Mouse (Mus musculus): ENCODE data around the gene Cyth1.
A peak's percentile ranks its signal among the peaks of the same experiment; 100 is the strongest.

The Cyth1 gene

GRCm38 (mm10) chr11:118253447-118254158, 5.2 kb upstream of the Cyth1 start:
- DNase-seq: no peak

GRCm38 (mm10) chr11:118249012-118249383, 606 bp upstream of the Cyth1 start:
- peak; percentile 68 for DNase-seq

GRCm38 (mm10) chr11:118247359-118248095, 865 bp downstream of the Cyth1 start:
- DNase-seq: peak; percentile 75

- DNase-seq: no peak
Measured at GRCm38 (mm10) chr11:118246724-118247123, 1.7 kb downstream of the Cyth1 start.

GRCm38 (mm10) chr11:118245130-118245529, 3.3 kb downstream of the Cyth1 start:
- no peak for DNase-seq

GRCm38 (mm10) chr11:118243627-118244261, 4.6 kb downstream of the Cyth1 start:
- no peak for DNase-seq

GRCm38 (mm10) chr11:118242506-118242905, 5.9 kb downstream of the Cyth1 start:
- DNase-seq: no peak

- DNase-seq: no peak
Measured at GRCm38 (mm10) chr11:118240388-118240787, 8.0 kb downstream of the Cyth1 start.

GRCm38 (mm10) chr11:118239281-118240198, 8.9 kb downstream of the Cyth1 start:
- no peak for DNase-seq

- DNase-seq: peak; percentile 65
Measured at GRCm38 (mm10) chr11:118236520-118237190, 11.7 kb downstream of the Cyth1 start.

GRCm38 (mm10) chr11:118234929-118235328, 13.5 kb downstream of the Cyth1 start:
- peak; percentile 45 for DNase-seq

GRCm38 (mm10) chr11:118234500-118234899, 13.9 kb downstream of the Cyth1 start:
- peak; percentile 78 for DNase-seq

- no peak for DNase-seq
Measured at GRCm38 (mm10) chr11:118233924-118234323, 14.5 kb downstream of the Cyth1 start.

- peak; percentile 69 for DNase-seq
Measured at GRCm38 (mm10) chr11:118232314-118232831, 16.0 kb downstream of the Cyth1 start.

GRCm38 (mm10) chr11:118229941-118230340, 18.5 kb downstream of the Cyth1 start:
- no peak for DNase-seq

- peak; percentile 69 for DNase-seq
Measured at GRCm38 (mm10) chr11:118227650-118228049, 20.7 kb downstream of the Cyth1 start.

GRCm38 (mm10) chr11:118226850-118227249, 21.5 kb downstream of the Cyth1 start:
- DNase-seq: no peak

- DNase-seq: no peak
Measured at GRCm38 (mm10) chr11:118225862-118226261, 22.5 kb downstream of the Cyth1 start.

GRCm38 (mm10) chr11:118225056-118225836, 23.1 kb downstream of the Cyth1 start:
- DNase-seq: no peak

GRCm38 (mm10) chr11:118223416-118224067, 24.9 kb downstream of the Cyth1 start:
- no peak for DNase-seq

Measured in lung, postnatal 36 days (tissue).